Mouse (Mus musculus) limb, embryonic 12.5 days (tissue): ENCODE measurements around the gene Smap1. TPM values are rescaled to one million over a fixed set of nuclear protein-coding genes. Genes with fewer than 3 reads are reported as not detected.

Experiments
- ATAC-seq: fragments of 200-750 bp; cut with Nextera tagmentation; 2 replicates; pipeline ENCODE4 v1.8.0; 2017; ENCODE audit warnings: low read depth, moderate TSS enrichment; ENCODE audit not compliant: insufficient number of reproducible peaks, insufficient read depth, low FRiP score, low TSS enrichment
- H3K27ac ChIP-seq: fragments of 300-500 bp; sonication (generic); 2 replicates; pipeline ENCODE4 v1.5.1; 2016; ENCODE audit warnings: mild to moderate bottlenecking, moderate library complexity
- H3K27me3 ChIP-seq: fragments of 300-500 bp; sonication (generic); 2 replicates; pipeline ENCODE4 v1.6.1; 2016; ENCODE audit warnings: mild to moderate bottlenecking, moderate library complexity
- H3K36me3 ChIP-seq: fragments of 300-500 bp; sonication (generic); 2 replicates; pipeline ENCODE4 v1.6.1; 2016; ENCODE audit warnings: mild to moderate bottlenecking, moderate library complexity
- H3K4me1 ChIP-seq: fragments of 300-500 bp; sonication (generic); replicated peaks from 2 replicates; pipeline ENCODE4 v1.6.1; 2016
- H3K4me2 ChIP-seq: fragments of 300-500 bp; sonication (generic); 2 replicates; pipeline ENCODE4 v1.6.1; 2016; ENCODE audit warnings: mild to moderate bottlenecking, moderate library complexity
- H3K4me3 ChIP-seq: fragments of 300-500 bp; sonication (generic); replicated peaks from 2 replicates; pipeline ENCODE4 v1.5.1; 2016; ENCODE audit warnings: mild to moderate bottlenecking
- H3K9ac ChIP-seq: fragments of 300-500 bp; sonication (generic); replicated peaks from 2 replicates; pipeline ENCODE4 v1.6.1; 2016; ENCODE audit warnings: mild to moderate bottlenecking, moderate library complexity
- H3K9me3 ChIP-seq: fragments of 300-500 bp; sonication (generic); 2 replicates; pipeline ENCODE4 v1.6.1; 2016; ENCODE audit warnings: mild to moderate bottlenecking, moderate library complexity
- WGBS: fragments of 180-500 bp; shearing (Covaris S2); methylation state at CpG from one replicate; pipeline ENCODE4 v1.1.7; 2016; 5-methylcytosine and 5-hydroxymethylcytosine counted together
- polyA plus RNA-seq: library from polyadenylated mRNA; unstranded; fragments of >200 nt; fragmentation: Nextera tagmentation; extraction: Ambion mirVana; gene quantifications from 2 replicates; pipeline ENCODE4 v1.2.1, GENCODE M21; 2016

The Smap1 gene
- polyA plus RNA-seq, 1 experiment from 2014 or later: 42.8 TPM

DNA sequence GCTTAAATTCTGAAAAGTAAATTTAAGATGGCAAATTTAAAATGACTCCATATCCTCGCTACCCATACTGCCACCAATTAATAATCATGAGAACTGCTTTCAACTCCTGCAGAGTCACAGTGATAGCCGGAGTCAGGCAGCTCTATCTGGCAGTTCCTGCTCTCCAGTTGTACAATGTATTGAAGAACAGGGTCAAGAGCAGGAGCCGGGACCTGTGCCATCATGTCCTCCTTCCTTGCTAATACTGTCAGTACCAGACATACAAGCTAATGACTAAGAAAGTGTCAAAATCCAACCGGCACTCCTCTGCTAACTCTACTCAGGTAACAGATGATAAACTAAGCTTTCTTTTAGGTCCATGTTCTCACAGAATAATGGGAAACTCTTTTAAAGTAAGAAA is 3.0 kb downstream of the Smap1 start:
- no peaks in the 10 kb centered on the region for H3K9me3 ChIP-seq
- H3K4me3 ChIP-seq: no peak overlapping the region
- H3K4me2 ChIP-seq: no peak overlapping the region
- no peaks in the 10 kb centered on the region for H3K36me3 ChIP-seq
- no peaks in the 10 kb centered on the region for H3K27me3 ChIP-seq
- ATAC-seq: no peak
- no peak overlapping the region for H3K27ac ChIP-seq
- H3K9ac ChIP-seq: no peak overlapping the region
- WGBS: 88% methylated on average over 4 of the region's 4 CpGs
- H3K4me1 ChIP-seq: peaks cover 17% of the 10 kb centered on the region; the same call in 1 of the 2 replicates

DNA sequence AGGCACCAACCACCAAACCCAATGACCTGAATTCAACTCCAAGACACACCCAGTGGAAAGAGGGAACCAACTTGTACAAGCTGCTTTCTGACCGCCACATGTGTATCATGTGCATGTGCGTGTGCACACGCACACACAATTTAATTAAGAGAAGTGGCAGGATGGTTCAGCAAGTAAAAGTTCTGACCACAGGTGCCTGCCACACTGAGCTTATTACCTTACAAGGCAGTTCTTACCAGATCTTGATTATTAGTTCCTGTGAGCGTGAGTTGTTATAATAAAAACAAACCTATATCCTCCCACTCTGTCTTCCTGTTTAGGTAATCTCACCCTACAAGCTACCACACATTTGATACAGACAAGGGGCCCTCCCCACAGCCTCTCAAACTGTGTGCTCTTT is 6.6 kb downstream of the Smap1 start:
- no peak overlapping the region for H3K4me3 ChIP-seq
- WGBS: 90% methylated on average over 4 of the region's 4 CpGs
- H3K4me1 ChIP-seq: peaks cover 9% of the 10 kb centered on the region; the same call in 1 of the 2 replicates
- H3K9me3 ChIP-seq: no peaks in the 10 kb centered on the region
- H3K4me2 ChIP-seq: no peak overlapping the region
- no peak overlapping the region for H3K9ac ChIP-seq
- no peaks in the 10 kb centered on the region for H3K27me3 ChIP-seq
- H3K27ac ChIP-seq: no peak overlapping the region
- no peak for ATAC-seq
- no peaks in the 10 kb centered on the region for H3K36me3 ChIP-seq

DNA sequence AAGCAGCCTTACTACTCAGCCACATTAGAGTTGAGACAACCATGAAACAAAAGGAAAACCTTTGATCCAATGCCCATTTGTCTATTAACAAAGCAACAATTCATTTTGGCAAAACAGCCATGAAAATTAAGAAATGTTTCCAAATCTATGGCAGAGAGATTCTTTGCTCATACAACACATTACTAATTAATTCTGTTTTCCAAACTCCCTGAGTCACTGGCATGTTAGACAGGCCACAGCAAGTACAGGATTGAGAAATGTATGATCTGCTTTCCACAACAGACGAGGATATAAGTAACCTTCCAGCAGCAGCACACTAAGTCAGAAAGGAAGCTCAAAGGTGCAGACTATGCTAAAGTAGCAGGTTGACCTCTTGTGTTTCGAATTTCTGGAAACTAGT is 9.1 kb downstream of the Smap1 start:
- 75% methylated on average over 2 of the region's 2 CpGs for WGBS
- no peaks in the 10 kb centered on the region; the same call in 1 of the 2 replicates for H3K36me3 ChIP-seq

DNA sequence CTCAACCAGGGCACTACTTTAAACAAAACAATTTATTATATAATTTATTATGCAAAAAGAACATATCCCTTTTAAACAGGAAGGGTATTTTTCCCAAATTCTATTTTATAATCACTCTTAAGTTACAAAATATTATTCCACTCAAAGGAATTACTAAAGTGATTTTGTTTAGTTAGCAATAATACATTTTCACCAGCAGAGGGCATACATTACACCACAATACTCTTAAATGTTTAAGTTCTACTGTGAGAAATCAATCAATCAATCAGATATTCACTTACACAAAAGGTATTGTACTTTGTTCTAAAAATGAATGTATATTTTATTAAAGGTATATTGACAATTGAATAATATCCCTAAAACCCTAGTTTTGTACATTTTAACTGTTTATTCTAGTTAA is 16.0 kb downstream of the Smap1 start:
- no peak for ATAC-seq
- no peaks in the 10 kb centered on the region for H3K4me1 ChIP-seq
- no peak overlapping the region for H3K9ac ChIP-seq
- H3K27ac ChIP-seq: no peak overlapping the region
- no peaks in the 10 kb centered on the region for H3K9me3 ChIP-seq
- H3K27me3 ChIP-seq: no peaks in the 10 kb centered on the region
- H3K4me3 ChIP-seq: no peak overlapping the region
- H3K4me2 ChIP-seq: no peak overlapping the region
- H3K36me3 ChIP-seq: no peaks in the 10 kb centered on the region; the same call in 1 of the 2 replicates

More for the DNA sequence above, 9.1 kb downstream of the Smap1 start:
- Histone ChIP-seq H3K4me2 (no peak overlapping the region), H3K4me3 (no peak overlapping the region), H3K9ac (no peak overlapping the region), H3K27me3 (no peaks in the 10 kb centered on the region), H3K27ac (no peak overlapping the region), H3K9me3 (no peaks in the 10 kb centered on the region), H3K4me1 (peaks cover 6% of the 10 kb centered on the region; the same call in 1 of the 2 replicates)
- no peak for ATAC-seq

DNA sequence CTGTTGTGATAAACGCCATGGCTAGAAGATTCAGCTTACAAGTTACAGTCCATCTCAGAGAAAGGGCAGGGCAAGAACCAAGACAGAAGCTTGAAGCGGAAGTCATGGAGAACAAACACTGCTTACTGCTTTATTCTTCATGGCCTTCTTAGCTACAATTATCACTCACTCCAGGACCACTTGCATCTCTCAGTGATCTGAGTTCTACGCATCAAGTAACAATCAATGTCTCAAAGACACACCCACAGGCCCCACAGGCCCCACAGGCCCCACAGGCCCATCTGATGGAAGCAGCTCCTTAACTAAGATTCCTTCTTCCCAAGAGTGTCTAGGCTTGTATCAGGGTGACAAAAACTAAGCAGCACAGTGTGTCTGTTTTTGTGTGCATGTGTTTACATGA is 18.8 kb downstream of the Smap1 start:
- H3K4me1 ChIP-seq: no peaks in the 10 kb centered on the region
- no peak overlapping the region for H3K9ac ChIP-seq
- H3K36me3 ChIP-seq: no peaks in the 10 kb centered on the region
- H3K4me2 ChIP-seq: no peak overlapping the region
- 90% methylated on average over 3 of the region's 3 CpGs for WGBS
- H3K27me3 ChIP-seq: no peaks in the 10 kb centered on the region
- H3K9me3 ChIP-seq: no peaks in the 10 kb centered on the region
- ATAC-seq: no peak
- no peak overlapping the region for H3K4me3 ChIP-seq
- H3K27ac ChIP-seq: no peak overlapping the region

DNA sequence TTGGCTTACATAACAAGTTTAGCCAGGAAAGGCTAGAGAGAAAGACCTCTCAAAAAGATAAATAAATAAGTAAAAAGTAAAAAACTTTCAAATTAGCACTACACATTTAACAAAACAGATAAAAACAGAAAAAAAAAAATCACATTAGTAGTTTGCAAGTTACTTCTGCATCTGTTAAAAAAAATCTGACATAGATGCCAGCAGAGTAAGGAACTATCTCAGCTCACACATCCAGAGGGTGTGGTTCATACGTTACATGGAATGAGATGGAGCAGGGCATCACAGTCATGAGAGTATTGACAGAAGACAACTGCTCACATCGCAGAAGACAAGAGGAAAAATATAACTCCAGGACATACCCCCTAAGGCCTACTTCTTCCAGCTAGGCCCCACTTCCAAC is 19.4 kb downstream of the Smap1 start:
- H3K27ac ChIP-seq: no peak overlapping the region
- no peak overlapping the region for H3K4me3 ChIP-seq
- H3K4me1 ChIP-seq: no peaks in the 10 kb centered on the region
- H3K36me3 ChIP-seq: no peaks in the 10 kb centered on the region
- H3K9ac ChIP-seq: no peak overlapping the region
- ATAC-seq: no peak
- no peaks in the 10 kb centered on the region for H3K27me3 ChIP-seq
- no peak overlapping the region for H3K4me2 ChIP-seq
- 86% methylated on average over 2 of the region's 2 CpGs for WGBS
- H3K9me3 ChIP-seq: no peaks in the 10 kb centered on the region

DNA sequence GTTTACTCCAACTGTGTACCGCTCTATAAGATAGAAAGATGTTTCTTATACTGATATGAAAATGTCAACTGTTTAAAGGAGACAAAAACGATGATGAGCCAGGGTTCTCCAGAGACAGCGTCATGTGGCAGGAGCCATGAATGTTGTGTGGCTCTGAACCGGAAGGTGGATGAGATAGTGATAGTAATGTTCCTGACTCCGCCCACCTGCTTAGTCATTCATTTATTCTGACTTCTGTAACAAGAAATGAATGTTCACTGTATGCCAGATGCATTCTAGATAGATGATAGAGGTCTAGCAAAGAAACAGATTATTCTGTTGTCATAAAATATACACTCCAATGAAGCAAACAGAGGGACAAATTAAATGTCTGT is 22.5 kb downstream of the Smap1 start:
- H3K36me3 ChIP-seq: no peaks in the 10 kb centered on the region
- no peak overlapping the region for H3K9ac ChIP-seq
- H3K4me2 ChIP-seq: no peak overlapping the region
- no peaks in the 10 kb centered on the region for H3K27me3 ChIP-seq
- H3K27ac ChIP-seq: no peak overlapping the region
- WGBS: 93% methylated on average over 5 of the region's 5 CpGs
- no peak for ATAC-seq
- H3K4me1 ChIP-seq: no peaks in the 10 kb centered on the region
- no peak overlapping the region for H3K4me3 ChIP-seq
- H3K9me3 ChIP-seq: no peaks in the 10 kb centered on the region

DNA sequence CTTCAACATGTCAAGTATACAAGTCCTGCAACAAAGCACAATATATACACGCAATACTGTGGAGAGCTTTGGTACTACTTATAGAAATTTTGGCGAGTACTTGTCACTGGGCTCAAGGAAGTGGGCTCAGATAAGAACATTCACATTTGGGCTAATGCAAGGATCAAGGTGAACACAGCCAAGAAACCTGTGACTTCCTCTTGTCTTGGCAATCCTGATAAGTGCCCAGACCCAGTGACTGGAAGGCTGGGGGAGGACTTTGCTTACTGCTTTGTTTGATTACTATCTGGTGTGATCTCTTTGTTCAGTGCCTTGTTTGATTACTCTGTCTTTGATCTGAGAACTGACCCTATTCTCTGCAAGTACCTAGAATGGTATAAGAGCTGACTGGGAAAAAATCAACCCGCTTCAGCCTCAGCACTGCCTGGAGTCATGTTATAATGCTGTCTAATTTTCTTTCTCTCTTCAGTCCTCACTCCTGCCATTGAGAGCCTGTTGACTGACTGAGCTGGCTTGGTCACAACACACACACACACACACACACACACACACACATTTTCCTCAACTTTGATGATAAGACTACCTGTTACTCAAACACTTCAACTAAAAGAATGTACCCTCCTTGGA is 23.0 kb downstream of the Smap1 start:
- Histone ChIP-seq H3K4me3 (no peak overlapping the region), H3K36me3 (no peaks in the 10 kb centered on the region), H3K4me1 (no peaks in the 10 kb centered on the region), H3K9ac (no peak overlapping the region), H3K4me2 (no peak overlapping the region), H3K27me3 (no peaks in the 10 kb centered on the region), H3K9me3 (no peaks in the 10 kb centered on the region), H3K27ac (no peak overlapping the region)
- no peak for ATAC-seq
- WGBS: 81% methylated on average over 3 of the region's 3 CpGs

DNA sequence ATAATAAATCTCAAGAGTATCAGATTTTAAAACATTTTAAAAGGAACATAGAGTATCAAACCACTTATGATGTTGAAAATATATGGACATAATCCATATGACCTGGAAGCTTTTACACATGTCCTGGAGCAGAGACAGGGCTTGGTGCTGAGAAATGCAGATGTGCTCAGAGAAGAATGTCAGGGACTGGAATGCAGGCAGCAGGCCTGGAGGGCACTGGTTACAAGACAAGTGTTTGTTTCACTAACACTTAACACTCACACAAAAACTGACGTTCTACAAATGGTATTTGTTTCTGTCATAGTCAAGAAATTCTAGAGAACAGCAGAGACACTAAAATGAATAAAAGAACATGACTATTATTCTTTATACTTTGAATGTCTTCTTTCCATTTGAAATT is 30.0 kb downstream of the Smap1 start:
- 47% methylated on average over 1 of the region's 1 CpGs for WGBS
- no peak for ATAC-seq
- no peak overlapping the region for H3K27ac ChIP-seq

DNA sequence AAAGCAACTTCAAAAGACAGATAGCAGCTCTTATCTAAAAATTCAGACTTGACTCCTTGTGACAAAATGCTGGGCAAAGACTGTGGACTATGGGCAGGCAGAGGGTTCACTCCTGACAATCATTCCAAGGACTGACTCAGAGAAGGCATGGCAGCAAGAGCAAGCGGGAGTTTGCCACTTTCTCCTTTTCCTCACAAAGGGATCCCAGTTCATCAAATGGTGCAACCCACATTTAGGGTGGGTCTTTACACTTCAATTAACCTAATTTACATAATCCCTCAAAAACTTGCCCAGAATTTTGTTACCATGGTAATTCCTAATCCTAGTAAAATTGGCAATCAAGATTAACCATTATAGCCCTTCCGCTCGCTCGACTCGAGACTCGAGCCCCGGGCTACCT is 37.2 kb downstream of the Smap1 start:
- Histone ChIP-seq H3K36me3 (no peaks in the 10 kb centered on the region), H3K4me1 (no peaks in the 10 kb centered on the region), H3K9ac (no peak overlapping the region), H3K4me3 (no peak overlapping the region), H3K27me3 (no peaks in the 10 kb centered on the region), H3K27ac (no peak overlapping the region), H3K4me2 (no peak overlapping the region), H3K9me3 (no peaks in the 10 kb centered on the region)
- ATAC-seq: no peak
- 97% methylated on average over 7 of the region's 7 CpGs for WGBS

More for the DNA sequence above, 30.0 kb downstream of the Smap1 start:
- Histone ChIP-seq H3K9ac (no peak overlapping the region), H3K4me3 (no peak overlapping the region), H3K4me1 (no peaks in the 10 kb centered on the region), H3K9me3 (no peaks in the 10 kb centered on the region), H3K4me2 (no peak overlapping the region), H3K27me3 (no peaks in the 10 kb centered on the region), H3K36me3 (no peaks in the 10 kb centered on the region)

DNA sequence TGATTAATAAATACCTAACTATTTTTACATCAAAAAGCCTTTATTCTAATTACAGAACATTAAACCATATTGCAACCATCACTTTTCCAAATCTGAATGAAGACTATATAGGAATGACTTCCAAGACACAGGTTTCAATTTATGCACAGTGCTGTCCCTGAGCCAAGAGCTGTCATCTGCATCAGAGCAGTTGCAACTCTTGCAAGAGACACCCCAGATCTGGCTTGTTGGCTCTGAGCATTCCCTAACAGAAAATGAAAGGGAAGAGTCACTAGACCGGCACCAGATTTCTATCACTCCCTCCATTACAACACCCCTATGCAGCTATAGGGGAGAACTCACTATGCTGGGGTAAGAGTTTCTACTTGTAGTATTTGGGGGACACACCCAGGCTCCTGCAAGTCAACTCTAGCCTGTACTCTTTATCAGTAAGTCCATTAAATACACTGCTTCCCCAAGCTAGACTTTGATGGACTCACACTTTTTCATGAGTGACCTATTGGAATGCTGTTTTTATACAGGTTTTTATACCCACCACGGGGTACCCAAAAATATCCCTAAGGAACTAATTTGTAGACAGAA is 37.9 kb downstream of the Smap1 start:
- Histone ChIP-seq H3K4me1 (no peaks in the 10 kb centered on the region), H3K9ac (no peak overlapping the region), H3K36me3 (no peaks in the 10 kb centered on the region), H3K4me3 (no peak overlapping the region), H3K4me2 (no peak overlapping the region), H3K9me3 (no peaks in the 10 kb centered on the region), H3K27me3 (no peaks in the 10 kb centered on the region), H3K27ac (no peak overlapping the region)
- WGBS: 90% methylated on average over 2 of the region's 2 CpGs
- ATAC-seq: no peak

DNA sequence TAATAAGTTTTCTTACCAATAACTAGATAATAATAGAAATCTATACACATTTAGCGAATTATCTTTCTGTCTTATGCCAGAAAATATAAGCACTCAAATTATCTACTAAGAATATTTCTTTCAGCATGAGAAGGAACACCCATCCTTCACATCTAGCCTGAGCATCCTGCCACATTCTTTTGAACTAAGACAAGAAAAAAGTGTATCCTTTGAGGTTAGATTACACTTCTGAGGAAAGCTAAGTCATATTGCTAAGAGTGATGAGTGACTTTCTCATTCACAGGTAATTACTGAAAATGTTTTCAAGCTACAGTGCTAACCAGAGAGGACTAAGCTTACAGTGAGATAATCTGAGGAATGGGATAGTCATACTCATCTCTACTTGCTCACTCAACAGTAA is 39.4 kb downstream of the Smap1 start:
- Histone ChIP-seq H3K4me2 (no peak overlapping the region), H3K4me3 (no peak overlapping the region), H3K4me1 (no peaks in the 10 kb centered on the region), H3K9ac (no peak overlapping the region), H3K9me3 (no peaks in the 10 kb centered on the region), H3K27ac (no peak overlapping the region), H3K36me3 (no peaks in the 10 kb centered on the region), H3K27me3 (no peaks in the 10 kb centered on the region)
- WGBS: 98% methylated on average over 1 of the region's 1 CpGs
- no peak for ATAC-seq
